Mouse (Mus musculus) lung, postnatal 0 days (tissue): ENCODE measurements at regions not wholly inside any gene's neighbourhood (a gene's known extent, or its start where the extent isn't known, plus 50 kb on each side); places are given as distances from the start of the nearest gene placed in this dataset.

Source experiments
- ATAC-seq: fragments of 200-750 bp; cut with Nextera tagmentation; 2 replicates; pipeline ENCODE4 v1.8.0; 2017; ENCODE audit warnings: moderate library complexity
- DNase-seq: peaks from one replicate; pipeline ENCODE4 v3.0.0-alpha.2; 2016; ENCODE audit warnings: low spot score
- H3K27ac ChIP-seq: fragments of 300-500 bp; sonication (generic); 2 replicates; pipeline ENCODE4 v1.5.1; 2014; ENCODE audit warnings: antibody characterized with exemption, mild to moderate bottlenecking, low read length, mixed read lengths
- H3K27me3 ChIP-seq: fragments of 300-500 bp; sonication (generic); replicated peaks from 2 replicates; pipeline ENCODE4 v1.6.1; 2014; ENCODE audit warnings: low read length, mixed read lengths; ENCODE audit not compliant: insufficient read depth
- H3K36me3 ChIP-seq: fragments of 300-500 bp; sonication (generic); 2 replicates; pipeline ENCODE4 v1.6.1; 2014; ENCODE audit warnings: low read length, mixed read lengths; ENCODE audit not compliant: insufficient read depth
- H3K4me1 ChIP-seq: fragments of 300-500 bp; sonication (generic); 2 replicates; pipeline ENCODE4 v1.6.1; 2014; ENCODE audit warnings: antibody characterized with exemption, low read depth, low read length, mixed read lengths; ENCODE audit not compliant: insufficient read depth
- H3K4me2 ChIP-seq: fragments of 300-500 bp; sonication (generic); replicated peaks from 2 replicates; pipeline ENCODE4 v1.6.1; 2014; ENCODE audit warnings: low read depth, mild to moderate bottlenecking, low read length, moderate library complexity, mixed read lengths
- H3K4me3 ChIP-seq: fragments of 300-500 bp; sonication (generic); 2 replicates; pipeline ENCODE4 v1.5.1; 2014; ENCODE audit warnings: low read depth, low read length
- H3K9ac ChIP-seq: fragments of 300-500 bp; sonication (generic); replicated peaks from 2 replicates; pipeline ENCODE4 v1.6.1; 2014; ENCODE audit warnings: low read depth, mild to moderate bottlenecking
- H3K9me3 ChIP-seq: fragments of 300-500 bp; sonication (generic); 2 replicates; pipeline ENCODE4 v1.6.1; 2016; ENCODE audit warnings: low read length, mixed read lengths
- CTCF ChIP-seq: IDR thresholded peaks from 2 replicates; pipeline ENCODE4 v1.5.1; 2016; ENCODE audit warnings: antibody characterized with exemption, mild to moderate bottlenecking
- EP300 ChIP-seq: IDR thresholded peaks from 2 replicates; pipeline ENCODE4 v1.6.1; 2016; ENCODE audit warnings: antibody characterized with exemption, mild to moderate bottlenecking, control low read depth
- WGBS: fragments of 180-500 bp; shearing (Covaris S2); extraction: QIAGEN DNeasy Blood & Tissue Kit; methylation state at CpG from one replicate; pipeline ENCODE4 v1.1.7; 2014; 5-methylcytosine and 5-hydroxymethylcytosine counted together

DNA sequence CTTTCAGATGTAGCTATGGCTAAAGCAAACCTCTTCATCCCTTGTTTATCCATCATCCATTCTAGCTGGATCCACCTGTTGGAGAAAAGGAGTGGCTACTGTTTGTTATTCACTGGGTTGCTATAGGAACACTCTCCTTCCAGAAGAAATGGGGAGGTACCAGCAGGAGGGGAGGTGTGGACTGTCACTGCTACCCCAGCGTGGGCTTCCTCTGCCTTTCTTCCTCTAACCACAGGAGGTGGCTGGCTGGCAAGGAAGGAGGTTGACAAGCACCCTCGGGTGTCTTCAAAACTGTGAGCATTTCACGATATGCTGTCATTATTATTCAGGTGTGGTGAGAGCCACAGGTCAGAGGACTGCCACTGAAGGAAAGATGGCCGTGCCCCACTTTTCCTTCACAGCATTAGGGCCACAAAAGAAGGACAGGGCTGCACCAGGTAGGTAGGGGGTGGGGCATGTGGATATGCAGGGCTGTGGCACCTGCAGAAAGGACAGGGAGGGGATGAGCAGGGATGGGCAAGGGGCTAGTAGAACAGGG is 122.2 kb downstream of the Plxna1 start:
- Histone ChIP-seq H3K27me3 (no peaks in the 10 kb centered on the region), H3K9me3 (no peaks in the 10 kb centered on the region), H3K27ac (no peak overlapping the region), H3K36me3 (no peaks in the 10 kb centered on the region), H3K4me3 (no peak overlapping the region), H3K9ac (no peak overlapping the region), H3K4me1 (no peaks in the 10 kb centered on the region), H3K4me2 (no peak overlapping the region)
- TF ChIP-seq EP300 = no peak
- no peak for TF ChIP-seq CTCF
- 22% methylated on average over 4 of the region's 4 CpGs for WGBS
- DNase-seq (no peak), ATAC-seq (no peak)

DNA sequence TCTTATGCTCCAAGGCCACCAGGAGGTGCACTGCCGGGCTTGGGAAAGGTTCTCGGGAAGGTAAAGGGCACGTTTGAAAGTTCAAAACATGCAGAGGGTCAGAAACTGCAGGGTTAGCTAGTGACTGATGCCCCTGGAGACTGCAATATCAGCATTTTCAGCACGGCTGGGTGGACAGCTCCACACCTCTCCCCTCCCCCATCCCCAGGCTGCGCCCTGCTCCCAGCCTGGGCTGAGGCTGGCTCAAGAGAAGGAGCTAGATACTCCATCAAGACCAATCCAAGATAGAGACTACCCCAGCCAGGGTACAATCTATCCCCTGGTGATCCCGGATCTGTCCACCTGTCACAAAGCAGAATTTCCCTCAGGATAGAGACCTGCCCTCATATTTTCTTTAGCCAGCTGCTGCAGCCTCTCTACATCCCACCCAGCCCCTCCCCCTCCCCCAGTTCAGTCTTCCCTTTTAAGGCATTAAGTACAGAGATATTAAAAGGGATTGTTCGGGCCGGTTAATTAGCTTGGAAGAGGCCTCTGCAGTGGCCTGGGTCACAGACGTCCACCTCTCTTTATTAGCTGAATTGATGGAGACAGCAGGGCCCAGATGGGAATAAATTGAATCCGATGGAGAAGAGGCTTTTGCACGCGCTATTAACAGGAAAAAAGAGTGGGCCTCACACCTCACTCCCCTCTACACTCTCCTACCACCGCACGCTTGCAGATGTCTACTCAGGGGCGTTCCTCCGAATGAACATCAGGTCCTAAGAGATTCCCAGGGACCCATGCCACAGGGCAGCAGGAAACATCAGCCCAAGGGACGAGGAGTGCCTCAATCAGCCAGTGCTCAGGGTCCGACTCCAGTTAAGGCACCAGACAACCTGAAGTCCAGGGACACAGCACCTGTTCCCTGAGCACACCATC is 119.8 kb downstream of the Plxna1 start:
- Histone ChIP-seq H3K4me1 (no peaks in the 10 kb centered on the region), H3K36me3 (no peaks in the 10 kb centered on the region), H3K4me3 (no peak overlapping the region), H3K27ac (no peak overlapping the region), H3K27me3 (no peaks in the 10 kb centered on the region), H3K4me2 (no peak overlapping the region), H3K9me3 (no peaks in the 10 kb centered on the region), H3K9ac (no peak overlapping the region)
- WGBS = 37% methylated on average over 17 of the region's 18 CpGs
- ATAC-seq (peak; percentile 17; the same call in 1 of the 2 replicates), DNase-seq (peak; percentile 15)
- TF ChIP-seq EP300 = no peak
- no peak for TF ChIP-seq CTCF

DNA sequence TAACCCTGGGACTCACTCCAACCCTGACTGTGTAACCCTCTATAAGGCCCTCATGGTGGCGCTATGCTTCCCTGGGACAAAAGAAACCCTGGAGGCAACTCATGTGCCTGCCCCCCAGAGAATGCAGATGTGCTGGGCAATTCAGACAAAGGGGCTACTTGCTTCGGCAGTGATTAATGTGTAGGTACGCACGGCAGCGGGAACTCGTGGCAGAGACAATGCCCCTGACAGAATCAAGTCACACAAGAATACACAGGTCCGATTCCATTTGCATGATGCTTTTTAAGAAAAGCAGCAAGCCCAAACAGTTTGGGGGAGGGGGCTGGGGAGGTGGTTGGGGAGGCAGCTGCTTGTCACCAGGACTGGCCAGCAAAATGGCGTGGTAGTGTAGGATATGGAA is 116.9 kb downstream of the Plxna1 start:
- TF ChIP-seq CTCF = no peak
- TF ChIP-seq EP300 = no peak
- Histone ChIP-seq H3K4me3 (no peak overlapping the region), H3K9ac (no peak overlapping the region), H3K4me1 (no peaks in the 10 kb centered on the region), H3K9me3 (no peaks in the 10 kb centered on the region), H3K36me3 (no peaks in the 10 kb centered on the region), H3K4me2 (no peak overlapping the region), H3K27me3 (no peaks in the 10 kb centered on the region), H3K27ac (no peak overlapping the region)
- DNase-seq (no peak), ATAC-seq (no peak)
- 42% methylated on average over 8 of the region's 8 CpGs for WGBS

DNA sequence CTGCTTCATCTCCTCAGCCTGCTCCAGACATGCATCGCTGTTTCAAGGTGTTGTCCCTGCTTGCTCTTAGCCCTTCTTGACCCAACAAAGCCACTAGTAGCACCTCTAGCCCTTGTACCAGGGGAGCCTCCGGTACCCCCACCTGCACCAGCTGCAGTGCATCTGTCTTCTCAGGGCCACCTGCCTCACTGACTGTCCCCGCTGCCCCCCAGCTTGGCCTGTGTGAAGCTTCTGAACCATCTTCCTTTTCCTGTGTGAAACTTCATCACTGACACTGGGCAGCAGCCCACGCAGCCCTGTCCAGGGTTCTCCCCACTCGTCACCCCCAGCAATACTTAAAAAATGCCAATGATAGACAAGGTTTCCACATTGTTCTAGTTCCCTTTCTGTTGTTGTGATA is 116.2 kb downstream of the Plxna1 start:
- DNase-seq (no peak), ATAC-seq (no peak)
- Histone ChIP-seq H3K36me3 (no peaks in the 10 kb centered on the region), H3K4me3 (no peak overlapping the region), H3K9me3 (no peaks in the 10 kb centered on the region), H3K9ac (no peak overlapping the region), H3K4me1 (no peaks in the 10 kb centered on the region), H3K27ac (no peak overlapping the region), H3K27me3 (no peaks in the 10 kb centered on the region), H3K4me2 (no peak overlapping the region)
- WGBS = 79% methylated on average over 5 of the region's 5 CpGs
- TF ChIP-seq CTCF (no peak), EP300 (no peak)

DNA sequence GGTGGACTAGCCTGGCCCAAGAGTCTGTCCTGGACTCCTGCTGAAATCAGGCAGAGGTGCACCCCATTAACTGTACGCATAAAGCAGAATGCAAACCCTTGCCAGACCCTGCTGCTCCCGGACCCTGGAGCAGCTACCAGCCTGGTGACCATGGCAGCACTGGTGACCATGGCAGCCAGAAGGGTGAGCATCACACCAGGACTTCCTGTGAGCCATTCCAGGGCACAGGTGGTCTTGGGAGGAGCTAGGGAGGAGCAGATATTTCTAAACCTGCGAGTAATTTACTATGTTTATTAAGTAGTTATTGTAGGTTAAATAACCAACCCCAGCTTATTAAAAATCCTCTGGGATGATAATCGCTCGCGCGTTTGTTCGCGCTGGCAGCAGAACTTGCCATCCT is 113.8 kb downstream of the Plxna1 start:
- 86% methylated on average over 9 of the region's 9 CpGs for WGBS
- ATAC-seq (no peak), DNase-seq (no peak)
- Histone ChIP-seq H3K9me3 (no peaks in the 10 kb centered on the region), H3K27ac (no peak overlapping the region), H3K4me3 (no peak overlapping the region), H3K36me3 (no peaks in the 10 kb centered on the region), H3K9ac (no peak overlapping the region), H3K4me1 (no peaks in the 10 kb centered on the region), H3K27me3 (no peaks in the 10 kb centered on the region), H3K4me2 (no peak overlapping the region)
- no peak for TF ChIP-seq EP300
- no peak for TF ChIP-seq CTCF

DNA sequence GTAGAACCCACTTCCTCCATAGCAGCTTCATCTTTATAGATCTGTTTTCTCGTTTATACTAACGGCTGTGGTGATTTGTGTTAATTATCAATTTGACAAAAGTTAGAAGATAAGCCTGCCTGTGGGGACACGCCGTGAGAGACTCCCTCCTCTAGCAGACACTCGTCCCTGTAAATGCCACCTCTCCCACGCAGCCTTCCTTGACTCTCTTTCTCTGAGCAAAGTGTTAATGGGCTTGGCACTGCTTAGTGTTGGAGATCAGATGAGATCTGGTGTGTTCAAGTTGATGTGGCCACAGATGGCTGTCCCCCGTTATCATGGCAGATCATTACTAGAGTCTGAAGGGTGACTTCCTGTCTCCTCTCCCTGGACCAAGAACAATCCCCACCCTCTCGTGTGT is 113.1 kb downstream of the Plxna1 start:
- WGBS = 71% methylated on average over 8 of the region's 8 CpGs
- no peak overlapping the region for H3K4me3 ChIP-seq
- no peak for DNase-seq
- H3K9ac ChIP-seq = no peak overlapping the region
- no peaks in the 10 kb centered on the region for H3K36me3 ChIP-seq
- no peak for ATAC-seq
- no peaks in the 10 kb centered on the region for H3K4me1 ChIP-seq
- no peaks in the 10 kb centered on the region for H3K27me3 ChIP-seq
- no peak for TF ChIP-seq EP300
- TF ChIP-seq CTCF = no peak
- H3K9me3 ChIP-seq = no peaks in the 10 kb centered on the region
- H3K27ac ChIP-seq = no peak overlapping the region
- no peak overlapping the region for H3K4me2 ChIP-seq
